Mouse (Mus musculus): ENCODE data around the gene Psap. TPM values are rescaled to one million over a fixed set of nuclear protein-coding genes. Genes with fewer than 3 reads are reported as not detected.

Psap gene
- polyA plus RNA-seq, 1 experiment, result 443 TPM

GRCm38 (mm10) chr10:60282116-60283014 lies 4.9 kb downstream of the Psap start:
- 52% methylated on average over 10 of the region's 10 CpGs for WGBS
- no peak for TF ChIP-seq CTCF (IDR thresholded peaks at IDR 0.05; ENCODE audit: extremely low read depth, insufficient read length, insufficient replicate concordance, low read depth, low read length)
- TF ChIP-seq POLR2A (IDR thresholded peaks at IDR 0.05; ENCODE audit: low read depth, low read length), result no peak
- Histone ChIP-seq H3K4me1 (ENCODE audit: control insufficient read depth, insufficient read depth, insufficient read length, low read length) (peaks cover 58% of the 10 kb centered on the region), H3K27ac (ENCODE audit: insufficient read depth, low read depth, low read length) (peak overlapping the region; percentile 50), H3K36me3 (ENCODE audit: control insufficient read depth, insufficient read depth, low read length) (peaks cover 2% of the 10 kb centered on the region; the same call in 1 of the 2 replicates), H3K27me3 (ENCODE audit: control insufficient read depth, insufficient read depth, low read length) (no peaks in the 10 kb centered on the region), H3K4me3 (ENCODE audit: low read depth, low read length) (no peak overlapping the region)

- 88% methylated on average over 6 of the region's 6 CpGs for WGBS
- Histone ChIP-seq H3K4me1 (ENCODE audit: control insufficient read depth, insufficient read depth, insufficient read length, low read length) (peaks cover 61% of the 10 kb centered on the region), H3K36me3 (ENCODE audit: control insufficient read depth, insufficient read depth, low read length) (peaks cover 2% of the 10 kb centered on the region; the same call in 1 of the 2 replicates), H3K4me3 (ENCODE audit: low read depth, low read length) (peak overlapping the region; percentile 8), H3K27me3 (ENCODE audit: control insufficient read depth, insufficient read depth, low read length) (no peaks in the 10 kb centered on the region), H3K27ac (ENCODE audit: insufficient read depth, low read depth, low read length) (peak overlapping the region; percentile 54)
- TF ChIP-seq POLR2A (IDR thresholded peaks at IDR 0.05; ENCODE audit: low read depth, low read length) (no peak), CTCF (IDR thresholded peaks at IDR 0.05; ENCODE audit: extremely low read depth, insufficient read length, insufficient replicate concordance, low read depth, low read length) (no peak)
Observed at GRCm38 (mm10) chr10:60284248-60284647, 6.8 kb downstream of the Psap start.

GRCm38 (mm10) chr10:60284676-60285111 lies 7.3 kb downstream of the Psap start:
- peak overlapping the region; percentile 8 for H3K4me3 ChIP-seq (ENCODE audit: low read depth, low read length)
- 42% methylated on average over 8 of the region's 8 CpGs for WGBS
- TF ChIP-seq POLR2A (IDR thresholded peaks at IDR 0.05; ENCODE audit: low read depth, low read length) (no peak), CTCF (IDR thresholded peaks at IDR 0.05; ENCODE audit: extremely low read depth, insufficient read length, insufficient replicate concordance, low read depth, low read length) (no peak)
- H3K36me3 ChIP-seq (ENCODE audit: control insufficient read depth, insufficient read depth, low read length), result peaks cover 2% of the 10 kb centered on the region; the same call in 1 of the 2 replicates
- peaks cover 57% of the 10 kb centered on the region for H3K4me1 ChIP-seq (ENCODE audit: control insufficient read depth, insufficient read depth, insufficient read length, low read length)
- no peaks in the 10 kb centered on the region for H3K27me3 ChIP-seq (ENCODE audit: control insufficient read depth, insufficient read depth, low read length)
- H3K27ac ChIP-seq (ENCODE audit: insufficient read depth, low read depth, low read length), result peak overlapping the region; percentile 54

- Histone ChIP-seq H3K36me3 (ENCODE audit: control insufficient read depth, insufficient read depth, low read length) (peaks cover 2% of the 10 kb centered on the region; the same call in 1 of the 2 replicates), H3K27me3 (ENCODE audit: control insufficient read depth, insufficient read depth, low read length) (no peaks in the 10 kb centered on the region), H3K4me1 (ENCODE audit: control insufficient read depth, insufficient read depth, insufficient read length, low read length) (peaks cover 57% of the 10 kb centered on the region), H3K4me3 (ENCODE audit: low read depth, low read length) (peak overlapping the region; percentile 12; the same call in 1 of the 2 replicates), H3K27ac (ENCODE audit: insufficient read depth, low read depth, low read length) (peak overlapping the region; percentile 54)
- WGBS, result 55% methylated on average over 8 of the region's 8 CpGs
- TF ChIP-seq CTCF (IDR thresholded peaks at IDR 0.05; ENCODE audit: extremely low read depth, insufficient read length, insufficient replicate concordance, low read depth, low read length) (no peak), POLR2A (IDR thresholded peaks at IDR 0.05; ENCODE audit: low read depth, low read length) (no peak)
Observed at GRCm38 (mm10) chr10:60285183-60285582, 7.8 kb downstream of the Psap start.

GRCm38 (mm10) chr10:60285676-60286372 lies 8.4 kb downstream of the Psap start:
- Histone ChIP-seq H3K36me3 (ENCODE audit: control insufficient read depth, insufficient read depth, low read length) (peaks cover 2% of the 10 kb centered on the region; the same call in 1 of the 2 replicates), H3K4me1 (ENCODE audit: control insufficient read depth, insufficient read depth, insufficient read length, low read length) (peaks cover 58% of the 10 kb centered on the region), H3K27me3 (ENCODE audit: control insufficient read depth, insufficient read depth, low read length) (no peaks in the 10 kb centered on the region), H3K27ac (ENCODE audit: insufficient read depth, low read depth, low read length) (peak overlapping the region; percentile 3; the same call in 1 of the 2 replicates), H3K4me3 (ENCODE audit: low read depth, low read length) (peak overlapping the region; percentile 12; the same call in 1 of the 2 replicates)
- TF ChIP-seq CTCF (IDR thresholded peaks at IDR 0.05; ENCODE audit: extremely low read depth, insufficient read length, insufficient replicate concordance, low read depth, low read length) (no peak), POLR2A (IDR thresholded peaks at IDR 0.05; ENCODE audit: low read depth, low read length) (no peak)
- 55% methylated on average over 14 of the region's 14 CpGs for WGBS

- peak overlapping the region; percentile 3; the same call in 1 of the 2 replicates for H3K27ac ChIP-seq (ENCODE audit: insufficient read depth, low read depth, low read length)
- TF ChIP-seq CTCF (IDR thresholded peaks at IDR 0.05; ENCODE audit: extremely low read depth, insufficient read length, insufficient replicate concordance, low read depth, low read length), result no peak
- TF ChIP-seq POLR2A (IDR thresholded peaks at IDR 0.05; ENCODE audit: low read depth, low read length), result no peak
- peaks cover 59% of the 10 kb centered on the region for H3K4me1 ChIP-seq (ENCODE audit: control insufficient read depth, insufficient read depth, insufficient read length, low read length)
- H3K36me3 ChIP-seq (ENCODE audit: control insufficient read depth, insufficient read depth, low read length), result peaks cover 3% of the 10 kb centered on the region; the same call in 1 of the 2 replicates
- no peak overlapping the region for H3K4me3 ChIP-seq (ENCODE audit: low read depth, low read length)
- WGBS, result 87% methylated on average over 7 of the region's 7 CpGs
- H3K27me3 ChIP-seq (ENCODE audit: control insufficient read depth, insufficient read depth, low read length), result no peaks in the 10 kb centered on the region
Observed at GRCm38 (mm10) chr10:60286546-60286945, 9.1 kb downstream of the Psap start.
